Mouse (Mus musculus) spleen, embryonic (tissue): ENCODE results near the gene Mgll.

Experiments used
- CTCF ChIA-PET: fragments of 350-600 bp; sonication (Branson Sonifier 250); formaldehyde crosslinking; loops from one replicate; lab custom pipeline; 2022; lab: Charles Lee

Mgll gene

GRCm38 (mm10) chr6:88793872-88794271 is 69.7 kb downstream of the Mgll start:
- CTCF ChIA-PET = no interaction called here

DNA sequence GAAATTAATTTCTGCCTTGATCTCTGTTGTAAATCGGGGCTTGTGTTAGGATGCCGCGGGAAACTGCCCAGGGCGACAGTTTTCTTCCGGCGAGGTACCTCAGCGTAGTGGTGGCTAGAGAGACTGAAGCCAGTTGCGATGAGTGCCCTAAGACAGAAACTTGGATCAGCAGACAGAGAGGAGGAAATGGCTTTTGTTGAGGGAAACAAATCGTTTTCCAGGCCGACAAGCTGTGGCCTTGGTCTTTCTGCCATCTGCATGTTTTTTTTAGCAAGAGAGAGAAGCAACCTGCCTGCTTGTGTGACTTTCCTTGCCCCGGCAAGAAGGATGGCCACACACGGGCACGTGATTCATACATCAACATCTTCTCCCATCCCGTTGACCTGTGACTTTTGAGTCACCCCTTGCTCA is 70.4 kb downstream of the Mgll start:
- CTCF ChIA-PET = no interaction called here

DNA sequence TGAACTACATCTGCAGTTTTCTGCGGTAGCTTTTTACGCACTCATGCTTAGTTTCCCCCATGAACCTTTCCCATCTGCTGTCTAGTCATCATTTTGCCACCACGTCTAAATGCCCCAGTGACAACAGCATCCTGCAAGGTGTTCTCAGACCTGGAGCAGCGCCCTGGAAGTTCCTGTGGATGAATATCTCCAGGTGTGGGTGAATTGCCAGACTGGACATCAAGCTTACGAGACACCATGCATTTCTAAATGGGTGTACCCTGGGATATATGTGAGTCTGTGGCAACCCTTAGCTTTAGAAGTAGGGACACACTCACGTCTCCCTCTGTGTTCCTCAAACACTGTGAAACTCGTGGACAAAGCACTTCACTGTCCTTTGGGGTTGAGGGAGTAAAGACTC is 76.0 kb downstream of the Mgll start:
- CTCF ChIA-PET = no interaction called here

GRCm38 (mm10) chr6:88800735-88801134 is 76.5 kb downstream of the Mgll start:
- CTCF ChIA-PET = no interaction called here

DNA sequence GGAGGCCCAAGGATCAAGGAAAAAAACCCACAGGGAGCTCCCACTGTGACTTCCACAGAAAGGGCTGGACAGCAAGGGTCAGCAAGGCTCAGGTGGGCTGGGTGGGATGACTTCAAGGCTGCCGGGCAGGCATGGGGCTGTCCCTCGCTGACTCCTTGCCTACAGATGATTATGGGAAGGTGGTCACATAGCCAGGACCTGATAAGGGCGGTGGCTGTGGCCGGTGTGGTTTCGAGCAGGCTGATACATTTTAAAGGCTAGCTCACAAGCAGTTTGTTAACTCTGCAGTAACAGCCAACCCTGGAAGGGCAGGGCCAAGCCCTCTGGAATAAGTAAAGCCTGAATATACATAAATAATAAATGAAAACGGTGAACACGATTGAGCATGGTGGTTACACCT is 78.8 kb downstream of the Mgll start:
- CTCF ChIA-PET = no interaction called here

- CTCF ChIA-PET = no interaction called here
Observed at GRCm38 (mm10) chr6:88803957-88804695, 79.9 kb downstream of the Mgll start.

GRCm38 (mm10) chr6:88804966-88805577 is 80.9 kb downstream of the Mgll start:
- CTCF ChIA-PET = no interaction called here

GRCm38 (mm10) chr6:88809091-88810037 is 85.2 kb downstream of the Mgll start:
- CTCF ChIA-PET = no interaction called here

- CTCF ChIA-PET = no interaction called here
Observed at GRCm38 (mm10) chr6:88810291-88810690, 86.1 kb downstream of the Mgll start.

DNA sequence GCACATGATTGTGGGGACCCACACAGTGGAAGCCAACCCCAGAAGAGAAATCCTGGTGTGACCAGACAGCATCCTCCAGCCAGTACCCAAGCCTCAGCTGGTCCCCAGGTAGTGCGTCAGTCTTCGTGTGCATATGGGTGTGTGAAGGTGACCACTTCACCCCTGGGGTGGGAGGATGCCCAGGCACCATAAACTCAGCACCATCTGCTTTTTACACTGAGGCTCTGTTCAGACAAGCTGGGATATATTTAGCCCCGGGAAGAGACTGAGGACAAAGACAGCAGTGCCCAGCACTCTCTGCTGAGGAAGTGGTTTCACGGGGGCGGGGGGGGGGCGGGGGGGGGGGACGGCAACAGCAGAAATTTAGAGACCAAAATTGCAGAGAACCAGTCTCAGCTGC is 87.2 kb downstream of the Mgll start:
- CTCF ChIA-PET = interaction anchor here (0.6 to 0.7 kb wide), 2 partner anchors 94 to 262 kb away, joined by 3 to 5 read pairs; no protein-coding TSS in a partner anchor

DNA sequence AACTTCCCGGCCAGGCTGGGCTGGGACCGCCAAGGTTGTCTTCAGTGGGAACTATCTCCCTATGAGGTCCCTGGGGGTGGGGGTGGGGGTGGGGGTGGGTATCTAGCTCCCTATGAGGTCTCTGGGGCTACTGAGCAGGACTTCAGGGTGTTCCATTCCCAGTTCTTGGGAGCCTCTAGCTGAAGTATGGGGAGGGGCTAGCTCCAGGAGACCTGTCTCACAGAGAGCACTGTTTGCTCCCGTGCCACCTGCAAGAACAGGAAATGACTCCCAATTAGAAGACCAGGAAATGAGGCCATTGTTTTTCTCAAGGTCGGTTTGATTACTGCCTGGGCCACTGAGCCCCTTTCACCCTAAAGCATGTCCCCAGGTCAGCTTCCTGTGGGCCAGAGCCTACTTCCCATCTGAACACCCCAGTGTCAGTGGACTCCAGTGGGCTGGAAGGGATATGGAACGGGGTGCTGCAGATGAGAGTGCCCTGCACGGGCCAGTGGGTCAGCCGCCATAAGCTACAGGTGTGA is 87.7 kb downstream of the Mgll start:
- CTCF ChIA-PET = interaction anchor here (0.6 to 0.7 kb wide), 2 partner anchors 94 to 262 kb away, joined by 3 to 5 read pairs; no protein-coding TSS in a partner anchor

- CTCF ChIA-PET = no interaction called here
Observed at GRCm38 (mm10) chr6:88812886-88813285, 88.7 kb downstream of the Mgll start.

DNA sequence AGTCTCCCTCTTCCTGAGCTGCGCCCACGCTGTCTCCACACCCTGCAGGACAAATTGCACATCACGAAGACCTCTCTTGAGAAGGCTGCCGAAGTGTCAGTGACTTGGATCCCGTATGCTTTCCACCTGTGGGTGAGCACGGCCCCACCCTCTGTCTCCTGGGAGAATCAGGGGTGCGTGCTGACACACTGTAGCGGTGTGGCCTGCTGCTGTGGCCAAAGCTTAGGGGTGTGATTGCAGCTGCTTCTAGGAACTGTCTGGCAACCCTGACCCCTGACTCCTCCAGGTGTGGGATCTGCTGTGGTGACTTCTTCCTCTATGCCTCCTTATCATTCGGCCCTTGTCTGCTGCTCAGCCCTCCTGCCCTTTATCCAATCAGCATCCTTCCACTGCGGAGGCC is 89.6 kb downstream of the Mgll start:
- CTCF ChIA-PET = no interaction called here

GRCm38 (mm10) chr6:88815036-88815435 is 90.8 kb downstream of the Mgll start:
- CTCF ChIA-PET = no interaction called here

- CTCF ChIA-PET = no interaction called here
Observed at GRCm38 (mm10) chr6:88815489-88815888, 91.3 kb downstream of the Mgll start.

DNA sequence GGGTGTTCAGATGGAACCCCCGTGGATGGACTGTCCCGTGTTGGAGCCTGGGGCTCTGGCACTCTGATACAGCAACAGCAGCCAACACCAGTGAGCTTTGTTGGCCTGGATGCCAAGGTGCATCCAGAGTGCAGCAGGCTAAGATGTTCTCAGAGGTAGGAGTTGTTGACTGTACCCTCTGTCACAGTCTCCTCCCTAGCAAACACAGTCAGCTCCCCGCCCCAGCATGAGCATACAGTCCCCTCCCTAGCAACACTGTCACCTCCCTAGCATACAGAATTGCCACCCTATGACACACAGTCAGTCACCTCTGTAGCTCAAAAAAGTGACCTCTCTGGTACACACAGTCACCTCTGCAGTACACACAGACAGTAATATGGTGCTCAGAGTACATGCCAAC is 92.7 kb downstream of the Mgll start:
- CTCF ChIA-PET = no interaction called here

GRCm38 (mm10) chr6:88820853-88821252 is 96.6 kb downstream of the Mgll start:
- CTCF ChIA-PET = no interaction called here

GRCm38 (mm10) chr6:88821294-88821693 is 97.1 kb downstream of the Mgll start:
- CTCF ChIA-PET = no interaction called here

GRCm38 (mm10) chr6:88821901-88822300 is 97.7 kb downstream of the Mgll start:
- CTCF ChIA-PET = no interaction called here

DNA sequence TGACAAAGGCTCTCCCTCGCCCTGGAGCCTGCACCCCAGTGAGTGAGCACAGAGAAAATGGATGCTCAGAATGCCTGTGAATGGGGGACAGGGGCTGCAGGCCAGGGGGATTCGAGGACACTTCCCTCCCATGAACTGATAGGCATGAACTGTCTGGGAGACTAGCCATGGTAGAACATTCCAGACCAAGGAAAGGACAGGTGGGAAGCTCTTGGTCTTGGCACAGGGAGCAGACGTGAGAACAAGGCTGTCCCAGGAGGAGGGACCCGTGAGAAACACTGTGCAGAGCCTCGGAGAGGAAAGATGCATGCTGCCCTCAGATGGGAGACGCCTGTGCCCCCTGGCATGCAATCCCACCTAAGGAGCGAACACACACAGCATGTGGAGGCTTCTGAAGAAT is 100.0 kb downstream of the Mgll start:
- CTCF ChIA-PET = no interaction called here

DNA sequence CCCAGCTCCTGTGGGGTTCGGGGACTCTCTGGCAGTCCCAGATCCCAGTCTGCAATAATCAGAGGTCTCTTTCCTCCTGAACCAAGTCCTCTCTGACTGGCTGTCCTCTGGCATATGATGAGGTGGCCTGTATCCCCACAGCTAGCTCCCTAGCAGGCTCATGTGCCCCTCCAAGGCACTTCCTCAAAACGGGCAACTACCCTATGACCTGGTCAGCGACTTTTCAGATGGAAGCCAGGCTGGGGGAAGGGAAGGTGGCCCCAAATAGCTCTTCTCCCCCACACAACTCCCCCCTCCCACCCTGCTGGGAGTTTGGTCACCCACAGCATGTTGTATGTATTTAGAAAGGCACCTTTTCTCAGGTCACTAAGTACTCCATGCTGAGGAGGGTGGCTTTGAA is 101.9 kb downstream of the Mgll start:
- CTCF ChIA-PET = no interaction called here

- CTCF ChIA-PET = no interaction called here
Observed at GRCm38 (mm10) chr6:88826545-88826944, 102.3 kb downstream of the Mgll start.
